Mouse (Mus musculus) heart, embryonic 11.5 days (tissue): ENCODE measurements at regions not wholly inside any gene's neighbourhood (a gene's known extent, or its start where the extent isn't known, plus 50 kb on each side); places are given as distances from the start of the nearest gene placed in this dataset.

ENCODE experiments used
- ATAC-seq: fragments of 200-750 bp; cut with Nextera tagmentation; replicated peaks from 2 replicates; pipeline ENCODE4 v1.8.0; 2017; ENCODE audit warnings: moderate library complexity; ENCODE audit not compliant: insufficient number of reproducible peaks, low FRiP score, low TSS enrichment
- H3K27ac ChIP-seq: fragments of 300-500 bp; sonication (generic); 2 replicates; pipeline ENCODE4 v1.5.1; 2014; ENCODE audit warnings: mild to moderate bottlenecking, low read depth, low read length
- H3K27me3 ChIP-seq: fragments of 300-500 bp; sonication (generic); 2 replicates; pipeline ENCODE4 v1.6.1; 2014; ENCODE audit warnings: mild to moderate bottlenecking, low read length, mixed read lengths; ENCODE audit not compliant: control insufficient read depth, insufficient read depth
- H3K36me3 ChIP-seq: fragments of 300-500 bp; sonication (generic); 2 replicates; pipeline ENCODE4 v1.6.1; 2014; ENCODE audit warnings: mild to moderate bottlenecking, low read length, moderate library complexity, mixed read lengths; ENCODE audit not compliant: control insufficient read depth, insufficient read depth
- H3K4me1 ChIP-seq: fragments of 300-500 bp; sonication (generic); 2 replicates; pipeline ENCODE4 v1.6.1; 2014; ENCODE audit warnings: low read length; ENCODE audit not compliant: control insufficient read depth, insufficient read depth
- H3K4me2 ChIP-seq: fragments of 300-500 bp; sonication (generic); 2 replicates; pipeline ENCODE4 v1.6.1; 2014; ENCODE audit warnings: mild to moderate bottlenecking, moderate library complexity
- H3K4me3 ChIP-seq: fragments of 300-500 bp; sonication (generic); 2 replicates; pipeline ENCODE4 v1.5.1; 2014; ENCODE audit warnings: low read depth, low read length
- H3K9ac ChIP-seq: fragments of 300-500 bp; sonication (generic); 2 replicates; pipeline ENCODE4 v1.6.1; 2014; ENCODE audit warnings: mild to moderate bottlenecking, low read depth, low read length, moderate library complexity
- H3K9me3 ChIP-seq: fragments of 300-500 bp; sonication (generic); replicated peaks from 2 replicates; pipeline ENCODE4 v1.6.1; 2016; ENCODE audit warnings: low read length; ENCODE audit not compliant: control insufficient read depth
- WGBS: fragments of 180-500 bp; shearing (Covaris S2); extraction: QIAGEN DNeasy Blood & Tissue Kit; methylation state at CpG from one replicate; pipeline ENCODE4 v1.1.7; 2014; ENCODE audit not compliant: insufficient replicate concordance; 5-methylcytosine and 5-hydroxymethylcytosine counted together

DNA sequence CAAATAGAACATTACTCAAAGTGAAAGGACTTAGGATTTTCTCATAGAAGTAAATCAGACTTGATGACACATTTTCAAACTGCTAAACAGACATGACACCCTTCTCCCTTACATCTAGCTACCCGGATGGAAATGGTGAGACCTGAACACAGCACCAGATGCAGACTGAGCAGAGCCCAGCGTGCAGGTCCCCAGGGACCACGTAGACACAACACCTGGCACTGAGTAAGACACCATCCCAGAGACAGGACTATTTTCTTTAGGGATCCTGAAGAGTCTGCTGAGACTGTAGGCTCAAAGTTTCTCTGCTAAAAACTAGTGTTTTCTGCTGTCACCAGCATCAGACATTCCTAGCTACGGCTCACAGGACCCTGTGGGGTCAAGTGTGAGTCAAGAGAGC, 207.2 kb upstream of the Unc93a2 start:
- H3K27ac ChIP-seq, result no peak overlapping the region
- no peaks in the 10 kb centered on the region for H3K36me3 ChIP-seq
- WGBS, result 61% methylated on average over 4 of the region's 4 CpGs
- H3K4me3 ChIP-seq, result no peak overlapping the region
- no peaks in the 10 kb centered on the region for H3K9me3 ChIP-seq
- ATAC-seq, result no peak
- no peaks in the 10 kb centered on the region for H3K4me1 ChIP-seq
- no peak overlapping the region for H3K9ac ChIP-seq
- no peak overlapping the region for H3K4me2 ChIP-seq
- H3K27me3 ChIP-seq, result no peaks in the 10 kb centered on the region

DNA sequence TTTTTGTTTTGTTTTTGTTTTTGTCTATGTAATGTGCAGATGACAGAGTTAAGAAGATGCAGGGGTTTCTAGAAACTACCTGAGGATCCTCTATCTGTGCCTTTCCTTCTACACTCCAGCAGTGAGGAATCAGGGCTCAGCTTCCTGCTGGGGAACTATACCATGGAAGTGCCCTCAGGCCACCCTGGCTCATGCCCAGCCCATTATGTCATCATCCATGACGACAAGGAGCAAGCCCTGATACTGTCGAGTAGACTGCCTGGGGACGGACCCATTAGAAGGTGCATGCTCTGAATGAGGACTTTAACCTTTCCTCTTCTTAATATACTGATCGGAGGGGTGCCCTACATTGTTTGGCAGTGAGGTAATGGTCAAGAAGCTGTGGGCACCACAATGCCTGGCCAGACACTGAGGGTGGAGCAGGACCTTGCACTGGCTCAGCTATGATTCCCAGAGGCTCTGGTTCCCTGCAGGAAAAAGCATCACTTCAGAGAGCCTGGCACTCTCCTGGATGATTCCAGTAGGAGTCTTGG, 197.7 kb upstream of the Unc93a2 start:
- Histone ChIP-seq H3K9ac (no peak overlapping the region), H3K27me3 (no peaks in the 10 kb centered on the region), H3K9me3 (no peaks in the 10 kb centered on the region), H3K4me3 (no peak overlapping the region), H3K4me1 (no peaks in the 10 kb centered on the region), H3K4me2 (no peak overlapping the region), H3K27ac (no peak overlapping the region), H3K36me3 (no peaks in the 10 kb centered on the region)
- 60% methylated on average over 4 of the region's 4 CpGs for WGBS
- no peak for ATAC-seq

DNA sequence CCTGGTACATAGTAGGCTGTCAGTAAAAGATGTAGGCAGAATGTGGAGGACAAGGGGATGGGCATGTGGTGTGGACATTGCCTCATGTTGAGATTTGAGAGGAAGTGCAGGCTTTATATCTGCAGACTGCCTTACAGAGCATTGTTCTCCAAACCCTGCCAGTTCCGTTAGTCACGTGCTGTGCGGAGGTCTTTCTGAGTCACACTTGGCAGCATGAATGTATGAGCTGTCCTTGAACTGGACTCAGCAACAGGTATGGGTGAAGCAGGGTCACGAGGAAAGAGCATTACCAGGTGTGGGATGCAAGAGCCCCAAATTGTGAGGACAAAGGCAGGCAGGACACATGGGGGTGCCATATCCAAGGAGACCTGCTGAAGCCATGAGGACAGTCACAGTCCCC, 193.8 kb upstream of the Unc93a2 start:
- WGBS, result 72% methylated on average over 4 of the region's 4 CpGs
- no peaks in the 10 kb centered on the region for H3K9me3 ChIP-seq
- H3K4me1 ChIP-seq, result no peaks in the 10 kb centered on the region
- no peak overlapping the region for H3K9ac ChIP-seq
- H3K4me2 ChIP-seq, result no peak overlapping the region
- no peaks in the 10 kb centered on the region for H3K27me3 ChIP-seq
- ATAC-seq, result no peak
- H3K27ac ChIP-seq, result no peak overlapping the region
- H3K36me3 ChIP-seq, result no peaks in the 10 kb centered on the region
- H3K4me3 ChIP-seq, result no peak overlapping the region

DNA sequence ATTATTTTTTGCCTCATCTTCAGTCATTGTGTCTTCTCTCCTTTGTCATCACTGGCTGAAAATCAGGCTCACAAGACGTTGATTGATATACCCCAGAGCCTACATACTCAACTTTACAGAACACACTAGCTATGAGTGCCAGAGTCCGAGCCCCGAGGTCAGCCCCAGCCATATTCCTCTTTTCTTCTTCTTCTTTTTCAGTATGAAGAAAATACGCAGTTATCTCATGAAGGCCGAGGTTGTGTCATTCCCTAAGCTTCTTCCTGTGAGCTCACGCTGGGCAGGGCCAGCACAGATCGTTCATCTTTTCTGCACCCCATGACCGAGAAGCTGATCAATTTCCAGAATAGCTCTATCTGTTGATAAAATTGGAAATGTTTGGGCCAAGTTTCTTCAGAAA, 192.7 kb upstream of the Unc93a2 start:
- Histone ChIP-seq H3K27ac (no peak overlapping the region), H3K4me2 (no peak overlapping the region), H3K36me3 (no peaks in the 10 kb centered on the region), H3K4me1 (no peaks in the 10 kb centered on the region), H3K27me3 (no peaks in the 10 kb centered on the region), H3K4me3 (no peak overlapping the region), H3K9me3 (no peaks in the 10 kb centered on the region), H3K9ac (no peak overlapping the region)
- no peak for ATAC-seq
- 82% methylated on average over 8 of the region's 8 CpGs for WGBS

DNA sequence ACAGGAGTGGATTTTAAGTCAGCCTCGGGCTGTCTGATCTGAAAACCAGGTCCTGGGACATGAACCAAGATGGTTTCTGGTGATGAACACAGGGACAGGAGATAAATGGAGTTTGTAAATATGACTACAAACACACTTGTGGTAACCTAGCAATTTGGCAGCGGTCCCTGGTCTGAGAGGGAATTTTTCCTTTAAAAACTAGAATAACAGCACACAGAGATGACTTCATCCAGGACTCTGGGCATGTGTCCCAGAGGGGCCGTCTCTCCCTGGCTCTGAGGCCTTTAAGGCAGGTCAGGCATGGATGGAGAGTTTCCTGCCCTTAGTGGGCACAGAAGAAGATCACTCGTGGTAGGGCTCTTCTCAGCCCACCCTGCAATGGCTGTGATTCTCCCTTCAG, 192.0 kb upstream of the Unc93a2 start:
- no peak overlapping the region for H3K27ac ChIP-seq
- no peaks in the 10 kb centered on the region for H3K9me3 ChIP-seq
- no peaks in the 10 kb centered on the region for H3K27me3 ChIP-seq
- no peaks in the 10 kb centered on the region for H3K4me1 ChIP-seq
- H3K9ac ChIP-seq, result no peak overlapping the region
- WGBS, result 63% methylated on average over 4 of the region's 4 CpGs
- H3K4me2 ChIP-seq, result no peak overlapping the region
- no peak for ATAC-seq
- no peak overlapping the region for H3K4me3 ChIP-seq
- no peaks in the 10 kb centered on the region for H3K36me3 ChIP-seq

DNA sequence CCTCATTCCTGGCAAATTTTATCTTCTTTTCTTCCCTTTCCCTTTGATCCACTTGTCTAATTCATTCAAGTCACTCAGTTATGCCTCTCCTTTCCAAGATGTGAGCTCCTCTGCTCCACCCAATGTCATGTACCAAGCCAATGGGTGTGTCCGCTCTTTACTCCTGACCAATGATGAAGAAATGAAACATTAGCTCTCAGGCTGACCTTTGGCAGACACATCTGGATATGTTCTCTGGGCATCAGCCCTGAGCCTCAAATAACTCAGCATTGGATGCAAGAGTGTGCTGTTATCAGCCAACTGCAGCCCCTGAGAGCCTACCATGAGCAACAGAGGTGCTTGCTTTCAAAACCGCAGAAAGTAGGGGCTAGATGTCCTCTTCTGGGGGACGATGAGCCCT, 186.2 kb upstream of the Unc93a2 start:
- no peaks in the 10 kb centered on the region for H3K27me3 ChIP-seq
- WGBS, result 87% methylated on average over 3 of the region's 3 CpGs
- no peak overlapping the region for H3K4me3 ChIP-seq
- H3K36me3 ChIP-seq, result no peaks in the 10 kb centered on the region
- H3K9ac ChIP-seq, result no peak overlapping the region
- no peaks in the 10 kb centered on the region for H3K9me3 ChIP-seq
- ATAC-seq, result no peak
- H3K27ac ChIP-seq, result no peak overlapping the region
- no peaks in the 10 kb centered on the region for H3K4me1 ChIP-seq
- no peak overlapping the region for H3K4me2 ChIP-seq

DNA sequence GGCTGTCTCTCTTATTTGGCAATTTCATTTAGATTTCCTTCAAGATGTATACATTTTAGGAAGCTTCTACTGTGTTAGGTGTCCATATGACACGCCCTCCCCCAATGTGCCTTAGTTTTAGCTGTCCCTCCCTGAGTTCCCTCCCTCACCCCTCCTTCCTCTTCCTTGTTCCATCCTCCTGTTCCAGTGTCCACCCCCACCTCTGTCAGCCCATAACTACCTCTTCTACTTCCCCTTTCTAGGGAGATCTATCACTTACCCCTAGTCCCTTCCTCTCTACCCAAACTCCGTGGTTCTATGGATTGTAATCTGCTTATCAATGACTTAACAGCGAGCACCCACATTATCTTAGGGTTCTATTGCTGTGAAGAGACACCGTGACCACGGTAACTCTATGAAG, 183.2 kb upstream of the Unc93a2 start:
- 82% methylated on average over 5 of the region's 5 CpGs for WGBS
- Histone ChIP-seq H3K9ac (no peak overlapping the region), H3K9me3 (no peaks in the 10 kb centered on the region), H3K4me3 (no peak overlapping the region), H3K36me3 (no peaks in the 10 kb centered on the region), H3K4me1 (no peaks in the 10 kb centered on the region), H3K27me3 (no peaks in the 10 kb centered on the region), H3K4me2 (no peak overlapping the region), H3K27ac (no peak overlapping the region)
- ATAC-seq, result no peak

DNA sequence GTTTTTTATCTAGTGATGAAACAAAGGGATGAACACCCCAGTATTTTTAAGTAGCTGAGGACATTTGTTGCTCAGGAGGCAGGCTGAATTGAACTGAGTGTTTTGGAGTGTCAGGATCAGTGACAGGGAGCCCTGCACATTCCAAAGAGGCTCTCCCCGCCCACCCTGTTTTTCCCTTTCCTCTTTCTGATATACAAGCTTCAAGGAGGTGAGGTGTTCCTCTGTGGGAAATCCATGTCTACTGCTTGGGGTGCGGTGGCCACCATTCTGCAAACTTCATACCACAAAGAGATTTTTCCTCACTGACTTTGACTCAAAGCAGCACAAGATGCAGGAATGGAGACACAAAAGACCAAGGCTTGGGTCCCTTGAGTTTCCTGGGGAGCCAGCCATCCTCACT, 180.5 kb upstream of the Unc93a2 start:
- Histone ChIP-seq H3K9me3 (no peaks in the 10 kb centered on the region), H3K27ac (no peak overlapping the region), H3K9ac (no peak overlapping the region), H3K27me3 (peaks cover 4% of the 10 kb centered on the region; the same call in 1 of the 2 replicates), H3K4me3 (no peak overlapping the region), H3K4me1 (no peaks in the 10 kb centered on the region), H3K36me3 (no peaks in the 10 kb centered on the region), H3K4me2 (no peak overlapping the region)
- ATAC-seq, result no peak
- WGBS, result 67% methylated on average over 2 of the region's 2 CpGs

DNA sequence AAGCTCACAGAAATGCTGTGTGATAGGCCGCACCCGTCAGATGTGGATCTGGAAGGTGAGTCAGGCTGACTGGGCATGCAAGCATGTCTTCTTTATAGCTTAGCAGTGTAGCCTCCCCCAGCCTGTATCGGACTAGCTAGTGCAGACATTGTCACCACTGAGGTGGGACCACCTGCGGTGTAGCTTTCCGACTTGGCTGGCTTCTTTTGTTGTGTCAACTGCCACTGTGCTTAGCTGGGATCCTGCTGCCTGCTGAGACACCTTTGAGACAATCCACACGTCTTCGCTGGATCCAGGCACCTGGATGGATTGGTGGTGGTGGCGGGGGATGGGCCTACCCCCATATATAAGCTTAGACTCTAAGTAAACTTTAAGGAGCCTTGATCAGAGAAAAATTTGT, 177.7 kb upstream of the Unc93a2 start:
- H3K36me3 ChIP-seq, result no peaks in the 10 kb centered on the region
- H3K27ac ChIP-seq, result no peak overlapping the region
- ATAC-seq, result no peak
- H3K4me2 ChIP-seq, result no peak overlapping the region
- no peak overlapping the region for H3K9ac ChIP-seq
- H3K4me1 ChIP-seq, result no peaks in the 10 kb centered on the region
- peaks cover 4% of the 10 kb centered on the region; the same call in 1 of the 2 replicates for H3K27me3 ChIP-seq
- no peak overlapping the region for H3K4me3 ChIP-seq
- 31% methylated on average over 8 of the region's 8 CpGs for WGBS
- no peaks in the 10 kb centered on the region for H3K9me3 ChIP-seq
